ENCODE assay signal across 8 mouse cellular contexts in genomic region chr12:4593166-4593929, GRCm38 (mm10). TPM values are rescaled to one million over a fixed set of nuclear protein-coding genes. Genes with fewer than 3 reads are reported as not detected.
DNase-seq lines count a peak whose midpoint lies in the region; ATAC-seq and TF ChIP-seq lines count a peak whose summit lies in the region.

No protein-coding gene starts in this region.

- H3K4me1 ChIP-seq in bone marrow, adult 2 months (ENCODE audit: control insufficient read depth, insufficient read depth, low read length), result peaks cover 3% of the 10 kb centered on the region
- peaks cover 16% of the 10 kb centered on the region for H3K4me1 ChIP-seq in embryonic facial prominence, embryonic 15.5 days
- H3K4me1 ChIP-seq in heart, embryonic 14.5 days (ENCODE audit: control insufficient read depth in 2 of 2, insufficient read depth in 2 of 2, low read length in 2 of 2), result peaks cover 2 to 10% of the 10 kb centered on the region in 2 experiments

- peak overlapping the region; percentile 78 for H3K9ac ChIP-seq in embryonic facial prominence, embryonic 15.5 days
- peak overlapping the region; percentile 96 for H3K9ac ChIP-seq in heart, embryonic 14.5 days (ENCODE audit: low read length)

- no peaks in the 10 kb centered on the region for H3K27me3 ChIP-seq in embryonic facial prominence, embryonic 15.5 days
- no peaks in the 10 kb centered on the region for H3K27me3 ChIP-seq in heart, embryonic 14.5 days (ENCODE audit: control insufficient read depth, insufficient read depth, low read length)

- TF ChIP-seq CTCF in bone marrow, adult 2 months (IDR thresholded peaks at IDR 0.05; ENCODE audit: control insufficient read depth, insufficient read depth, low read length), result no peak

- H3K4me2 ChIP-seq in embryonic facial prominence, embryonic 15.5 days (replicated peaks), result peak overlapping the region; percentile 67
- H3K4me2 ChIP-seq in heart, embryonic 14.5 days (ENCODE audit: low read length), result peak overlapping the region; percentile 83

- no peaks in the 10 kb centered on the region for H3K36me3 ChIP-seq in embryonic facial prominence, embryonic 15.5 days
- no peaks in the 10 kb centered on the region for H3K36me3 ChIP-seq in heart, embryonic 14.5 days (ENCODE audit: control insufficient read depth, insufficient read depth, low read length)

- no peaks in the 10 kb centered on the region for H3K9me3 ChIP-seq in embryonic facial prominence, embryonic 15.5 days (replicated peaks)
- H3K9me3 ChIP-seq in heart, embryonic 14.5 days (ENCODE audit: control insufficient read depth, low read length), result no peaks in the 10 kb centered on the region

- peak overlapping the region; percentile 99 for H3K27ac ChIP-seq in bone marrow, adult 2 months (ENCODE audit: control insufficient read depth, insufficient read depth, low read depth, low read length, poor library complexity)
- H3K27ac ChIP-seq in embryonic facial prominence, embryonic 15.5 days (replicated peaks), result peak overlapping the region; percentile 86
- H3K27ac ChIP-seq in heart, embryonic 14.5 days (replicated peaks in 1 of 2; ENCODE audit: control insufficient read depth in 1 of 2, insufficient read depth in 1 of 2, low read depth in 2 of 2, low read length in 2 of 2), result peak overlapping the region; percentile 90 to 93

- under 1% methylated on average over 80 of the region's 80 CpGs for WGBS in bone marrow, adult 2 months
- under 1% methylated on average over 72 of the region's 80 CpGs for WGBS in embryonic facial prominence, embryonic 15.5 days
- WGBS in heart, embryonic 14.5 days, result under 1% methylated on average over 59 of the region's 80 CpGs

- peak; percentile 70 for DNase-seq in kidney, postnatal 14 days
- DNase-seq in lung, postnatal 10 days, result peak; percentile 56
- DNase-seq in ovary, postnatal 10 days (ENCODE audit: low spot score), result peak; percentile 35
- DNase-seq in thymus, postnatal 10 days (ENCODE audit: low spot score in 2 of 2), result peak; percentile 38 to 53

- TF ChIP-seq POLR2A in bone marrow, adult 2 months (IDR thresholded peaks at IDR 0.05; ENCODE audit: borderline replicate concordance, control insufficient read depth, low read depth, low read length), result no peak

- H3K4me3 ChIP-seq in bone marrow, adult 2 months (replicated peaks; ENCODE audit: control insufficient read depth, low read depth, low read length), result peak overlapping the region; percentile 97
- peak overlapping the region; percentile 93 for H3K4me3 ChIP-seq in embryonic facial prominence, embryonic 15.5 days (replicated peaks)
- peak overlapping the region; percentile 89 to 99 for H3K4me3 ChIP-seq in heart, embryonic 14.5 days (ENCODE audit: control insufficient read depth in 1 of 2, insufficient read depth in 1 of 2, low read depth in 1 of 2, low read length in 2 of 2)

- ATAC-seq in CD4-positive, CD25-positive, alpha-beta regulatory T cell, adult 4 months, result peak; percentile 55
- peak; percentile 55 for ATAC-seq in embryonic facial prominence, embryonic 15.5 days (ENCODE audit: insufficient number of reproducible peaks, low FRiP score, low TSS enrichment, low read depth)
- peak; percentile 75 for ATAC-seq in heart, embryonic 14.5 days (ENCODE audit: insufficient number of reproducible peaks, insufficient read depth, low FRiP score, low read depth)

RNA-seq across cellular contexts. Expression of gene Gm3625, which starts 0.6 kb away (rescaled TPM):
- not detected for polyA plus RNA-seq in CD4-positive, CD25-positive, alpha-beta regulatory T cell, adult 4 months (2017; shearing (Covaris generic))
- polyA plus RNA-seq in bone marrow, adult 2 months (2011; ENCODE audit: insufficient read depth, insufficient read length, low replicate concordance, missing spikeins), result not detected in 2 replicates
- polyA plus RNA-seq in embryonic facial prominence, embryonic 15.5 days (2015; fragmentation: Nextera tagmentation; extraction: Ambion mirVana), result not detected in 2 replicates
- not detected in 2 replicates for polyA plus RNA-seq in heart, embryonic 14.5 days (2014; fragmentation: Nextera tagmentation; extraction: Ambion mirVana)

RNA-seq across cellular contexts. Expression of gene Itsn2, which starts 0.9 kb away (rescaled TPM):
- 10 to 100 TPM; 57.4 to 59.2 TPM for polyA plus RNA-seq in CD4-positive, CD25-positive, alpha-beta regulatory T cell, adult 4 months (2017; shearing (Covaris generic))
- polyA plus RNA-seq in bone marrow, adult 2 months (2011; ENCODE audit: insufficient read depth, insufficient read length, low replicate concordance, missing spikeins), result 42.2 and 57.3 TPM in 2 replicates
- 38.9 and 41.5 TPM in 2 replicates for polyA plus RNA-seq in embryonic facial prominence, embryonic 15.5 days (2015; fragmentation: Nextera tagmentation; extraction: Ambion mirVana)
- polyA plus RNA-seq in heart, embryonic 14.5 days (2014; fragmentation: Nextera tagmentation; extraction: Ambion mirVana), result 47.2 and 48.4 TPM in 2 replicates

Comparison
In these comparisons a context has a peak if more than half of its experiments do, and no peak if none do; other contexts are left out.
1. Peak in every context shown above with its lines: DNase-seq, ATAC-seq, H3K4me3 ChIP-seq and H3K27ac ChIP-seq.